Mouse (Mus musculus) T-cell, adult 2 months (primary cell): Measurements from ENCODE around the gene Atg7.

Experiments
- DNase-seq: peaks from one replicate; pipeline ENCODE4 v3.0.0; 2022; ENCODE audit warnings: low spot score

Atg7 gene

DNA sequence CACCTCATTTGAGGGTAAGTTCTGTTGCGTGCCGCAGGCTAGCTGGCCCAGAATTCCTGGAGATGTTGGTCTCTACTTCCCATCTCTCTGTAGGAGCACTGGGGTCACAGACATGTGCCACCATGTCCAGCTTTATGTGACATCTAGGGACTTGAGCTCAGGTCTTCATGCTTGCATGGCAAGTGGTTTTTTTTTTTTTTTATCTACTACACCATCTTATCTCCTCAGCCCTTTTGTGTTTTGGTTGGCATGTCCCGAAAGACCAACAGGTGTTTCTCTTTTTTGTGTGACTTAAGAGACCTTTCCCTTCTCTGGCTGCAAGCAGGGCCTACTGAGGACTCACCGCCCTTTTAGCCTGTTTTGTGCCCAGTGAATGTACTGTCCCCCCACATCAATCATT, 213.6 kb downstream of the Atg7 start:
- DNase-seq, result no peak

DNA sequence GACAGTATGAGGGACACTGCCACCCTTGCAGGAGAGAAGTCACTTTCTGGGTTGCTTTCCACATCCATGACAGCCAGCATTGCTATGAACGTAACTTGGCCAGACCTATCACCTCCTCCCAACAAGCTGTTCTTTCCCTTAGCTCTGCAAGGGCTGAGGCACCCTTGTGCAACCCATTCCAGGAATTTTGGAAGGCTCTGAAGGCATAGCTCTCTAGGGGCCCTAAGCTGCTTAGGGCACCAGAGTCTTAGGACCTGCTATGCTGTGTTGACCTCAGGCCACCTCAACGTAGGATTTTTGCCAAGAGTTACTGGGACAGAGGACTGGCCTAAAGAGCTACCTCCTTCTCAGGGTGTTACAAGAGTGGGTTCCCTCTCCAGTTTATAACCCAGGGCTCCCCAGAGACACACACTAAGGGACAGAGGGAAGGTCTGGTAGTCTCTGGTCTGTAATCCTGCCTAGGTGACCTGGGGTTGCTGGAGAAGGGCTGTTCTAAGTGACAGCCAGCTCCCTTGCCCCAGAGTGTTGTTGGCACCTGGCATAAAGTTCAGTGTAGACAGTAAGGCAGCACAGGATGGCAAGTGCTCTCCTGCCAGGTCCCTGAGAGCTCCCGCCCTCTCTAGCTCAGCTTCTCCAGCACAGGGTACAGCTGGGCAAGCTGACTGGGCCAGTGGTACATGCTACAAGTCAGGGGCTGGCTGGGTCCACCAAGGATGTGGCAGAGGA, 215.3 kb downstream of the Atg7 start:
- DNase-seq, result no peak

DNA sequence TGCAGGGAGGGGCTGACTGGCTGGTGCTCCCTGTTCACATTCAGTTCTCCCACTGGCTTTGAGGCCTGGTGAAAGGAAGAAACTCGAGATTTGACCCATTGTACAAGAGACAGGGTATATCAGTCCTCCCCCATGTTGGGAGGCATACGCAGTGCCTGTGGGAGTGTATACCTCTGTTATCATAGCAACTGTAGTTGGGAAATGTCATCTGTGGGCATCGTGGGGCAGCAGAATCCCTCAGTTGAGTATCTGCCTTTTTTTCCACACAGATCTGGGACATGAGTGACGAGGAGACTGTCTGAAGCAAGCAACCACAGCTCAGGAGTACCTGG, 215.8 kb downstream of the Atg7 start:
- no peak for DNase-seq

GRCm38 (mm10) chr6:114860677-114861568, 218.0 kb downstream of the Atg7 start:
- no peak for DNase-seq

DNA sequence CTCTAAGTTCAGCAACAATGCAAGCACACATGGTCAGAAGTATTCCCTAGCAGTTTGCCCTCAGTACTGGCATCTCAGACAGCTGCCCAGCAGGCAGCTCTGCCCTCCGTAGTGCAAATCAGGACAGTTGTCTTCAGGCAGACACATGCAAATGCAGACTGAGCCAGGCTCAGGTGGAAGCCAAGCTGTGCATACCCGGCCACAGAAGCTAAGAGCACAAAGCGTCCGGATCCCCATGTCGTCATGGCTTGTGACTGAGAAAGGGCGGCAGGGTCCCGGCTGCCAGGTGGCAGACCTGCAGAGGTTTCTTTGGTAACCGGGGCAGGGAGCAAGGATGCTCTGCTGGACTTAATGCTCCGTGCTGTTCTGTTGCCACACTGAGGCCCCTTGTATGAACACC, 218.7 kb downstream of the Atg7 start:
- no peak for DNase-seq

- DNase-seq, result no peak
Measured at GRCm38 (mm10) chr6:114862046-114862445, 219.1 kb downstream of the Atg7 start.

- no peak for DNase-seq
Measured at GRCm38 (mm10) chr6:114863501-114863900, 220.6 kb downstream of the Atg7 start.

DNA sequence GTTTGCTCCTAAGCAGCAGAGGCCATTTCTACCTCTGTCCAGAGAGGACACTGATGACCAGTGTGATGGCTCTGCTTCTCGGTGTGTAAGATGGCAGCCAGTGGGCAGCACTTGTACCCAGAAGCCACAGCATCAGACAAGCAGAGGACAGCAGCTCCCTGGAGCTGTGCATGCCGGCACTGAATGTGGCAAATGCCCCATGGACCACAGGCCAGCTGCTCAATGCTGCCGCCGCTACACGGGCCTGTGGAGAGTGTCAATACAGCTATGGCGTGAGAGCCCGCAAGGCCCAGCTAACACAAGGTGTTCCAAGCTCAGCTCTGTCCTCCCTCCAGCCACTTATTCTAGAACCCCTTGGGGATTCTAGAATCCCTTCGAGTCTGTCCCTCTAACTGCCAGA, 221.5 kb downstream of the Atg7 start:
- no peak for DNase-seq

DNA sequence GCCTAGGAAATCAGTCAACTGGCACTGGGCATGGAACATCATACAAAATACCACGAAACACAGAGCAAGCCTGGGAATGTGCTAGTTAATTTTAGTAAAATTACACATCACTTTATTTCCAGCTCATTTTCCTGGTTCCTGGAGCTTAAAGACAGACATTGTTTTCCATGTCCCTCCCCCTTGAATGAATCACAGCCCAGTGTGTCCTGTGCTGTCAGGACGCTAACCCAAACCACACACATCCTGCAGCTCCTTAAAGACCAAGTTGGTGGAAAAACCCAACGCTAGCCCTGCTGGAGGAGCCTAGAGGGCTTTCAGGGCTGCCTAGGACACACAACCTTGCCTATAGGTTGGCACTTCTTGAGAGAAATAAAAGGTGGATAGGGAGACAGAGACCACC, 223.2 kb downstream of the Atg7 start:
- DNase-seq, result no peak

GRCm38 (mm10) chr6:114866619-114867018, 223.7 kb downstream of the Atg7 start:
- DNase-seq, result no peak

- DNase-seq, result no peak
Measured at GRCm38 (mm10) chr6:114868656-114869055, 225.8 kb downstream of the Atg7 start.

DNA sequence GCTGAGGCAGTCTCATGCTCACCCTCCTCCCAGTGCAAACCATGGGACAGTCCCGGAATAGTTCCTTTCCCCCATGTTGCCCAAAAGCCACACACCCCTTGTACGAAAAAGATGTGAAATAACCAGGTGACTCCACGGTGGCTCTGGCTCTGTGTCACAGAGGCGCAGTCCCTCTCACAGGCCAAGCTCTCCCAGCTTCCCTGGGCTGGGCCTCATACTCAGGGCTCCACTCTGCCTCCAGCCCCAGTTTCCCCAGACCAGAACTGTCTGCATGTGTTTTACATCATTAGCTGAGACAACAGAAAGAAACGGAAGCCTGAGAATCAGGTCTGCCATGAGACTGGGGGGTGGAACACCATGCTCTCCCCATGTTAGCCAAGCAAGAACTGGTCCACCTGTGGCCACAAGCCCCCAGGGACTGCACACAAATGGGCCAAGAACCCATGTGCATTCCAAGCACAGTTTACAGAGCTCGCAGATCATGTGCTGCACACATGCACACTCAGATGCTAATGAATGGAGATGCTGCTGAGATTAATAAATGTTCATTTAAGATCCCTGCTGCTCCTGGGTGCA, 226.7 kb downstream of the Atg7 start:
- DNase-seq, result no peak

GRCm38 (mm10) chr6:114871010-114871660, 228.2 kb downstream of the Atg7 start:
- DNase-seq, result peak; percentile 18

- DNase-seq, result no peak
Measured at GRCm38 (mm10) chr6:114873808-114874137, 230.9 kb downstream of the Atg7 start.

GRCm38 (mm10) chr6:114874138-114874928, 231.4 kb downstream of the Atg7 start:
- peak; percentile 24 for DNase-seq

GRCm38 (mm10) chr6:114875018-114875558, 232.2 kb downstream of the Atg7 start:
- peak; percentile 90 for DNase-seq

- no peak for DNase-seq
Measured at GRCm38 (mm10) chr6:114876033-114876432, 233.1 kb downstream of the Atg7 start.

DNA sequence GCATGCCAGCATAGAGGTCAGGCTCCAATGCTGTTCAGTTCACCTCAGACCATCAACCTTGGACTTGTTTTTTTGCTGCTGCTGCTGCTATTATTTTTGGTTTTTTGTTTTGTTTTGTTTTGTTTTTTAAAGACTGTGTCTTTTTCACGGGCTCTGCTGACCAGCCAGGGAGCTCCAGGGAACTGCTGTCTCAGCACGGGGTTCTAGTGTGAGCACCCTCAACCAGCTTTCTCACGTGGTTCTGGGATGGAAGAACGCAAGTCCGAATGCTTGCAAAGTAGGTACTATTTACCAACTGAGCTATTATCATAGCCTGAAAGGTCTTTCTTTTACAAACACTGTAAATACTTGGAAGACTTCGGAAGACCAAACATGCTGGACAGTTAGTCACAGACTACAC, 233.6 kb downstream of the Atg7 start:
- no peak for DNase-seq

GRCm38 (mm10) chr6:114878841-114879520, 236.1 kb downstream of the Atg7 start:
- DNase-seq, result no peak

GRCm38 (mm10) chr6:114880798-114881197, 237.9 kb downstream of the Atg7 start:
- DNase-seq, result no peak

DNA sequence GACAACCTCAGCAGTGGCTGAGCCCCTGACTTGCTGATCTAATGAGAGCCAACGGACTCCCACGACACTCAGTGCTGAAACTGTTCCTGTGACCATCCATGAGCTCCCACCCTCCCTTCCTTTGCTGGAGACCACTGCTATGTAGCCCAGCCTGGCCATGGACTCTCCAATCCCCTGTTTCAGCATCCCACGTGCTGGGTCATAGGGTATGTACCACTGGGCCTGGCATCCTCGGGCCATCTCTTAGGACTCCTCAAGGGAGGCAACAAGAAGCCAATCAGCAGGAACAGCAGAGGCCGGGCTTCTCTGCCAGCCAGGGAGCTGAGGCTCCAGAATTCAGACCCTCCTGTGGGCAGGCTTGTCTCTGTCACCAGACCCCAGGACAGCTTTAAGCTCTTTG, 239.3 kb downstream of the Atg7 start:
- no peak for DNase-seq
